Mouse (Mus musculus): Measurements from ENCODE around the gene Flt3.

Gene Flt3

GRCm38 (mm10) chr5:147345981-147346380 lies 54.3 kb downstream of the Flt3 start:
- DNase-seq, result no peak

- no peak for DNase-seq
These were observed 56.4 kb downstream of the Flt3 start for GRCm38 (mm10) chr5:147343904-147344303.

- no peak for DNase-seq
These were observed 57.4 kb downstream of the Flt3 start for GRCm38 (mm10) chr5:147342901-147343300.

GRCm38 (mm10) chr5:147340741-147341414 lies 59.4 kb downstream of the Flt3 start:
- no peak for DNase-seq

- DNase-seq, result no peak
These were observed 60.7 kb downstream of the Flt3 start for GRCm38 (mm10) chr5:147339560-147339959.

- DNase-seq, result no peak
These were observed 61.3 kb downstream of the Flt3 start for GRCm38 (mm10) chr5:147338967-147339366.

- no peak for DNase-seq
These were observed 67.6 kb downstream of the Flt3 start for GRCm38 (mm10) chr5:147332711-147333110.

GRCm38 (mm10) chr5:147331547-147331946 lies 68.7 kb downstream of the Flt3 start:
- peak; percentile 63 for DNase-seq

- DNase-seq, result no peak
These were observed 70.3 kb downstream of the Flt3 start for GRCm38 (mm10) chr5:147329946-147330345.

- no peak for DNase-seq
These were observed 72.7 kb downstream of the Flt3 start for GRCm38 (mm10) chr5:147327636-147328035.

- DNase-seq, result no peak
These were observed 74.4 kb downstream of the Flt3 start for GRCm38 (mm10) chr5:147325931-147326330.

- DNase-seq, result peak; percentile 77
These were observed 76.9 kb downstream of the Flt3 start for GRCm38 (mm10) chr5:147323237-147323917.

GRCm38 (mm10) chr5:147322183-147322582 lies 78.1 kb downstream of the Flt3 start, which contains the start of gene Urad:
TSS of gene Urad (minus strand) at chr5:147322440.
- DNase-seq, result no peak

GRCm38 (mm10) chr5:147319653-147320052 lies 80.6 kb downstream of the Flt3 start:
- DNase-seq, result no peak

GRCm38 (mm10) chr5:147317991-147318390 lies 82.3 kb downstream of the Flt3 start:
- DNase-seq, result no peak

- DNase-seq, result no peak
These were observed 83.0 kb downstream of the Flt3 start for GRCm38 (mm10) chr5:147317321-147317720.

GRCm38 (mm10) chr5:147315432-147316075 lies 84.7 kb downstream of the Flt3 start:
- no peak for DNase-seq

- DNase-seq, result peak; percentile 34
These were observed 85.5 kb downstream of the Flt3 start for GRCm38 (mm10) chr5:147314646-147315431.

GRCm38 (mm10) chr5:147312830-147313685 lies 87.2 kb downstream of the Flt3 start:
- no peak for DNase-seq

GRCm38 (mm10) chr5:147309786-147310185 lies 90.5 kb downstream of the Flt3 start:
- no peak for DNase-seq

GRCm38 (mm10) chr5:147308451-147308850 lies 91.8 kb downstream of the Flt3 start:
- no peak for DNase-seq

GRCm38 (mm10) chr5:147307398-147307785 lies 92.9 kb downstream of the Flt3 start:
- no peak for DNase-seq

Data from right cerebral cortex, postnatal 4 days (tissue).